Mouse (Mus musculus) forebrain, embryonic 14.5 days (tissue): Measurements from ENCODE around the gene Hnrnpa1. TPM values are rescaled to one million over a fixed set of nuclear protein-coding genes. Genes with fewer than 3 reads are reported as not detected.
"Not testable (repeated sequence)": the region's sequence is repeated elsewhere in the genome, so short reads cannot be mapped to it uniquely, and the experiment has no call there.

Experiments
- ATAC-seq: fragments of 200-750 bp; cut with Nextera tagmentation; 2 replicates; pipeline ENCODE4 v1.8.0; 2017; ENCODE audit warnings: mild to moderate bottlenecking, moderate library complexity
- DNase-seq: peaks from one replicate; pipeline ENCODE4 v3.0.0-alpha.2; 2015; ENCODE audit warnings: low spot score
- H3K27ac ChIP-seq: fragments of 300-500 bp; sonication (generic); 2 replicates; pipeline ENCODE4 v1.5.1; 2014; ENCODE audit warnings: low read depth, mild to moderate bottlenecking, control low read depth, low read length, moderate library complexity
- H3K27me3 ChIP-seq: fragments of 300-500 bp; sonication (generic); replicated peaks from 2 replicates; pipeline ENCODE4 v1.6.1; 2014; ENCODE audit warnings: low read length, control low read depth, mixed read lengths; ENCODE audit not compliant: control insufficient read depth, insufficient read depth
- H3K36me3 ChIP-seq: fragments of 300-500 bp; sonication (generic); 2 replicates; pipeline ENCODE4 v1.6.1; 2014; ENCODE audit warnings: low read length, control low read depth; ENCODE audit not compliant: control insufficient read depth, insufficient read depth
- H3K4me1 ChIP-seq: fragments of 300-500 bp; sonication (generic); 2 replicates; pipeline ENCODE4 v1.6.1; 2014; ENCODE audit warnings: antibody characterized with exemption, low read length, control low read depth; ENCODE audit not compliant: control insufficient read depth, insufficient read depth
- H3K4me2 ChIP-seq: fragments of 300-500 bp; sonication (generic); 2 replicates; pipeline ENCODE4 v1.6.1; 2014; ENCODE audit warnings: mild to moderate bottlenecking, control low read depth, low read length
- H3K4me3 ChIP-seq: fragments of 300-500 bp; sonication (generic); 2 replicates; pipeline ENCODE4 v1.5.1; 2014; ENCODE audit warnings: low read depth, low read length, control low read depth
- H3K9ac ChIP-seq: fragments of 300-500 bp; sonication (generic); 2 replicates; pipeline ENCODE4 v1.6.1; 2014; ENCODE audit warnings: mild to moderate bottlenecking, low read length, control low read depth, moderate library complexity
- H3K9me3 ChIP-seq: fragments of 300-500 bp; sonication (generic); replicated peaks from 2 replicates; pipeline ENCODE4 v1.6.1; 2016; ENCODE audit warnings: low read length, control low read depth, mixed read lengths; ENCODE audit not compliant: control insufficient read depth
- WGBS: fragments of 180-500 bp; shearing (Covaris S2); extraction: QIAGEN DNeasy Blood & Tissue Kit; methylation state at CpG from one replicate; pipeline ENCODE4 v1.1.7; 2014; 5-methylcytosine and 5-hydroxymethylcytosine counted together
- polyA plus RNA-seq: library from polyadenylated mRNA; unstranded; fragments of >200 nt; fragmentation: Nextera tagmentation; extraction: Ambion mirVana; gene quantifications from 2 replicates; pipeline ENCODE4 v1.2.1, GENCODE M21; 2014

The Hnrnpa1 gene
- polyA plus RNA-seq, 1 experiment from 2014 or later: 857 TPM

DNA sequence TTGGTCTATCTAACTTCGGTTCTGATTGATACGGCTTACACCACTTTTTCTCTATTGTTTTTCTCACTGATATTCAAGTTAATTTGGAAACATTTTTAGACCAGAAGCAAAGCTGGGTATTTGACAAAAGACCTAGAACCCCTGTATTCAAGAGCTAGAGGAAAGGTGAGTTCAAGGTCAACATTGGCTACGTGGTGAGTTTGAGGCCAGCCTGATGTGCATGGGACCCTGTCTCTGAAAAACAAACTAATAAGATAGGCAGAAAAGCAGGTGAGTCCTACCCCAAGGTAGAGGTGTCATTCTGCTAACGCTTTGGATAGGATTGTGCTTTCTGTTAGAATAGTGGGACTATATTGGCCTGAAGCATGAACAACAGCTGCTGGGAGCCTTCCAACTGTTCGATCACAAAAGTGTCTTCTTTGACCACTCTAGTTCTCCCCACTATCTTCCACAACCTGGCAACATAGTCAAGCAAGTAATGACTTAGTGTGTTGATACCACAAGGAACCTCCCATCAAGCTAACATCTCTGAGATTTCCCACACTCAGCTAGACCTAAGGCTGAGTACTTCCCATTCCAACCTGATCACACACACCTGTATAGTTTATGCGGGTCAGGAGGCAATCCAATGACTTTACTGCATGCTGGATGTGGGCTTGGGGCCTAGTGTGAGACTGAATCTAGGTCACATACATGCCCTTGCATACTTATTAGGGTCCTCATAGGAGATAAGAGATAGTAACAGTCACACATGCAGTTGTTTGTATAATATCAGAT, 16.2 kb downstream of the Hnrnpa1 start:
- H3K4me3 ChIP-seq: no peak overlapping the region
- peaks cover 4% of the 10 kb centered on the region for H3K4me1 ChIP-seq
- ATAC-seq: no peak
- H3K36me3 ChIP-seq: no peaks in the 10 kb centered on the region
- WGBS: 85% methylated on average over 6 of the region's 6 CpGs
- no peak overlapping the region for H3K4me2 ChIP-seq
- no peak overlapping the region for H3K27ac ChIP-seq
- no peak overlapping the region for H3K9ac ChIP-seq
- no peak for DNase-seq
- H3K9me3 ChIP-seq: no peaks in the 10 kb centered on the region
- no peaks in the 10 kb centered on the region for H3K27me3 ChIP-seq

DNA sequence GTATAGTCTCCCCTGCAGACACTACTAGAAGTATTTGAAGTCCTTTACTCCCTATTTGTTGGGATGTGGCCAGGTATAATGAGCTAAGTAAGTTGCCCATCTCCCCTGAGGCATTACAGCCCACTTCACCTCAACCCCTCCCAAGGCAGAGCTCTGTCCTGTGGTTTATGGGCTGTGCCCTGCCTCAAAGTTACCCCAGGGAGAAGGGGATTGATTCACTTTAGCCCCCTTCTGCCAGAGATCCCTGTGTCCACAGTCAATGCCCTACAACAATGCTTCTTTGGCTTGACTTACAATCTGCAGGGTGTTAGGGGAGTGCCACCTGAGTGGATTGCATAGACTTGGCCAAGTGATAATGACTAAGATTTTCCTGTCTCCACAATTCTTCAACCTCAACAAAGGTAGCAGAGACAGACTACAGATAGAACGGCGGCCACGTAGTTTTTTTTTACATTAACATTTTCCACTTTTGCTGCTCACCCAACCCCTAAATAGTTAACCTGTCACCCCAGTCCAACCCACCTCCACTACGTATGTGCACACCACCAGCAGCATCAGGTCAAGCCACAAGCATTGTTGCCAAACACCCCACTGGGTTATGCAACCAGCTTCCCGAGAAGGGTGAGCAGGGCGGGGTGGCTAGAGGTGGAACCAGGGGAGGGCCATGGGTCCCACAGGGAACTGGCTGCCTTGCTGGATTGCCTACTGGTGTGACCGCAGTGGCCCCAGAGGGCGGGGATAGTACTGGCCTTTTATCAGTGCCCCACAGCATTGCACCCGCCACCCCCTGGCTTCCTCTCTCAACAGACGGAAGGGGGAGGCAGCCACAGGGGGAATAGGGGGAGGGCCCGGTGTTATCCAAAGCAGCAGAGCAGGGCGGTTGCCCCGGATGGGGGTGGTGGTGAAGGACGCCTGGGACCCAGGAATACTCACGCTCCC, 17.8 kb downstream of the Hnrnpa1 start, which contains the start of gene Nfe2:
Gene Nfe2, minus strand, starts transcription at position 614 of the 939 bp plus-strand sequence.
- no peak for DNase-seq
- no peaks in the 10 kb centered on the region for H3K36me3 ChIP-seq
- peaks cover 4% of the 10 kb centered on the region for H3K4me1 ChIP-seq
- 16% methylated on average over 15 of the region's 15 CpGs for WGBS
- no peak within 1 kb of the TSS for H3K4me2 ChIP-seq
- ATAC-seq: no peak
- H3K27me3 ChIP-seq: no peaks in the 10 kb centered on the region
- no peaks in the 10 kb centered on the region for H3K9me3 ChIP-seq
- H3K4me3 ChIP-seq: no peak within 1 kb of the TSS
- no peak within 1 kb of the TSS for H3K9ac ChIP-seq
- no peak within 1 kb of the TSS for H3K27ac ChIP-seq

DNA sequence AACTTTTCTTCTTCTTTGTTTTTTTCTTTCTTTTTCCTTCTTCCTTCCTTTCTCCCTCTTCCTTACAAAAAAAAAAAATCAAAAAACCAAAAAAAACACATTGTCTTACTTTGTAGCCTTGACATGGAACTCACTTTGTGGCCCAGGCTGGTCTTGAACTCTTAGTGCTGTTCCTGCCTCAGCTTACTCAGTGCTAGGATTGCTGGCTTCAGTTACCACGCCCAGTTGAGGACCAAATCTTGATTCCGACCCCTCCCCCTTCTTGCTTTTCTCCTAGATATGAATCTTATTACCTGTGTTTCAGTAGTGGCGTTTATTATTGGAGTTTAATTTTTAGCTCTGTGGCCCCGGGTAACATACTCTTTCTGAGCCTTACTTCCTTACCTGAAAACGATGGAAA, 18.9 kb downstream of the Hnrnpa1 start:
- WGBS: 83% methylated on average over 5 of the region's 5 CpGs
- H3K4me3 ChIP-seq: no peak overlapping the region
- no peak for ATAC-seq

DNA sequence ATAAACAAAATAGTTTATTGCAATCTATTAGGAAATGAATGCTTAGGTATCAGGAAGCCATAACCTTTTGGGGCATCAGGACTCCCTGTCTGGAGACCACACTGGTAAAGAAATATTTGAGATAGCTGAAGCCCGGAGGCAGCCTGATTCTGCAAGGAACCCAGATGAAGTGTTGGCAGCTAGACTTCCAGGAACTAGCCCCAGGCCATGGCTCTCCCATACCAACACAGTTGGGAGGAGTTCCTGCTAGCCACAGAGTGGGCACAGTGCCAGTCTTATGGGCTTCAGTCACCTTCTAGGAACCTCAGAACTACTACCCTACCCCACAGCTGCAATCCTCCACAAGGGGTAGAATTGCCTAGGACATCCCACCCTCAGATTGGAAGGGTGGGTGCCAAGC, 19.8 kb downstream of the Hnrnpa1 start:
- no peak overlapping the region for H3K4me2 ChIP-seq
- no peak overlapping the region for H3K27ac ChIP-seq
- 66% methylated on average over 1 of the region's 1 CpGs for WGBS
- no peaks in the 10 kb centered on the region for H3K9me3 ChIP-seq
- no peaks in the 10 kb centered on the region for H3K27me3 ChIP-seq
- H3K4me1 ChIP-seq: peaks cover 1% of the 10 kb centered on the region
- DNase-seq: no peak
- no peaks in the 10 kb centered on the region for H3K36me3 ChIP-seq
- no peak overlapping the region for H3K4me3 ChIP-seq
- no peak overlapping the region for H3K9ac ChIP-seq
- no peak for ATAC-seq

More for the DNA sequence above, 18.9 kb downstream of the Hnrnpa1 start:
- Histone ChIP-seq H3K9ac (no peak overlapping the region), H3K4me1 (peaks cover 4% of the 10 kb centered on the region), H3K27ac (no peak overlapping the region), H3K36me3 (no peaks in the 10 kb centered on the region), H3K9me3 (no peaks in the 10 kb centered on the region), H3K4me2 (no peak overlapping the region), H3K27me3 (no peaks in the 10 kb centered on the region)
- no peak for DNase-seq

DNA sequence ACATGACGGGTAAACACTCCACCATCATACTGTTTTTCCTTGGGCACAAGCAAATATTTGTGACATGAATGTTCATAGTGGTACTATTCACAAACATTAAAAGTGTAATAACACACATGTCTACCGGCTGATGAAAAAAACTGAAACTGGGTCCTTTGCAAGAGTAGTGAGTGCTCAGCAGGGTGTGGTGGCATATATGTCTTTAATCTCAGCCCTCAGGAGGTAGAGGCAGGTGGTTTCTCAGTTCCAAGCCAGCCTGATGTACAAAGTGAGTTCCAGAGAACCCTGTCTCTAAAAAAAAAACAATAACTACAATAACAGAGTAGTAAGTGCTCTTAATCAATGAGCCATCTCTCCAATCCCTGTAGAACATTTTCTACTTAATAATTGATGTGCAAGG, 24.6 kb downstream of the Hnrnpa1 start:
- Histone ChIP-seq H3K9ac (no peak overlapping the region), H3K27ac (no peak overlapping the region), H3K4me2 (no peak overlapping the region), H3K36me3 (no peaks in the 10 kb centered on the region), H3K27me3 (no peaks in the 10 kb centered on the region), H3K4me3 (no peak overlapping the region), H3K9me3 (no peaks in the 10 kb centered on the region), H3K4me1 (no peaks in the 10 kb centered on the region)
- WGBS: 90% methylated on average over 2 of the region's 2 CpGs
- ATAC-seq: no peak
- no peak for DNase-seq

DNA sequence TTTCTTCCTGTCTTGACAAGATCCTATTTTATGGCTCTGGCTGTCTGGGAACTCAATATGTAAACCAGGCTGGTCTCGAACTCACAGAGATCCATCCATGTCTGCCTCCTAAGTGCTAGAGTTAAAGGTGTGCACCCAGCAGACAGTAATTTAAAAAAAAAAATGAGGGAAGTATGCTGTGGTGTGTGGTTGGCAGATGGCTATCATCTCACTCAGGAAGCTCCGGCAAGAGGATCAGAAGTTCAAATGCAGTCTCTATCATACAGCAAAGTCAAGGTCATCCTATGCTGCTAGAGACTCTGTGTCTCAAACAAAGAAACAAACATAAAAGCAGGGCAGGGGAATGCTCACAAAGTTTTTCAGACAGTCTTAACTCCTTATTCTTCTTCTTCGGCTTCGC, 28.7 kb downstream of the Hnrnpa1 start:
- no peak for DNase-seq
- H3K4me2 ChIP-seq: no peak overlapping the region
- H3K36me3 ChIP-seq: no peaks in the 10 kb centered on the region
- WGBS: 85% methylated on average over 4 of the region's 4 CpGs
- no peak overlapping the region for H3K4me3 ChIP-seq
- H3K9ac ChIP-seq: no peak overlapping the region
- no peak for ATAC-seq
- no peak overlapping the region for H3K27ac ChIP-seq
- H3K27me3 ChIP-seq: no peaks in the 10 kb centered on the region
- H3K9me3 ChIP-seq: no peaks in the 10 kb centered on the region
- H3K4me1 ChIP-seq: peaks cover 6% of the 10 kb centered on the region

DNA sequence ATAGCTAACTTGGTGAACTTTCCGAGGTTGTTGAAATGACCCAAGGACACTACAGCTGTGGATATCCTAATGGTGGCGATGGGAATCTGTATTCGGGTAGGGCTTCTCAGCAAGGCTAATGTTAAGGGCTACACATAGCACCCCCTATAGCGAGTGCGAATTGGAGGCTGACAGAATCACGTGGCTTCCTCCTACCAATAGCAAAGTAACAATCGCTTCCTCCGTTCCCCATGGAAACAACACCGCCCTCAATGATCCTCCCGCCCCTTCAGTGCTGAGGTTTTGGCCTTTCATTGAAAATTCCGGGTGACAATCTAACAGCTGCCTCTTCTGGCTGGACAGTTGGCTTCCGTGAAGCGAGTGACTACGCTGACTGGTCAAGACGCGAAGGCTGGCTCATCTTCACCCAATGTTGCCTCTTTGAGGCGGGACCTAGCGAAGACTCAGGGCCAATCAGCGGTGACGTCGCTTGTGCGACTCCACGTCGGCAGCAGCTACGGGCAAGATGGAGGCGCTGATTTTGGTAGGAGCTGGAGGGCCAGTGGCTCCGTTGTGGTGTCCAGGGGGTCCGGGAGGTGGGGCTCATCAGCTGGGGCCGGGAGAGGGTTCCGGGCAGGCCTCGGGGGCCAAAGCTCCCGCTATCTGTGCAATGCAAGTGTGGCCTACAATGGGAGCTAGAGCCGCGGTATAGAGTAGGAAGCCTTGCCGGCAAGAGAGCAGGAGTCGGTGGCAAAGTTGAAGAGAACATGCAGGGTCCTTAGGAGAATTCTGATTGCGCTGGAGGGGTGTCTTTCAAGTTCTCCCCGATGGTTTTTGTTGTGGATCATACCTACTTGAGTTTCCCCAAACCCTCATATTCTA, 32.4 kb downstream of the Hnrnpa1 start, which contains the start of gene Copz1:
Gene Copz1, plus strand, starts transcription at position 296 of the 861 bp plus-strand sequence.
- DNase-seq (peak; percentile 100), ATAC-seq (peak; percentile 100)
- Histone ChIP-seq H3K4me2 (peak within 1 kb of the TSS; percentile 67), H3K27ac (no peak within 1 kb of the TSS), H3K27me3 (no peaks in the 10 kb centered on the region), H3K9ac (peak within 1 kb of the TSS; percentile 76), H3K4me3 (peak within 1 kb of the TSS; percentile 70), H3K4me1 (peaks cover 8% of the 10 kb centered on the region), H3K36me3 (no peaks in the 10 kb centered on the region), H3K9me3 (no peaks in the 10 kb centered on the region)
- under 1% methylated on average over 38 of the region's 38 CpGs for WGBS

DNA sequence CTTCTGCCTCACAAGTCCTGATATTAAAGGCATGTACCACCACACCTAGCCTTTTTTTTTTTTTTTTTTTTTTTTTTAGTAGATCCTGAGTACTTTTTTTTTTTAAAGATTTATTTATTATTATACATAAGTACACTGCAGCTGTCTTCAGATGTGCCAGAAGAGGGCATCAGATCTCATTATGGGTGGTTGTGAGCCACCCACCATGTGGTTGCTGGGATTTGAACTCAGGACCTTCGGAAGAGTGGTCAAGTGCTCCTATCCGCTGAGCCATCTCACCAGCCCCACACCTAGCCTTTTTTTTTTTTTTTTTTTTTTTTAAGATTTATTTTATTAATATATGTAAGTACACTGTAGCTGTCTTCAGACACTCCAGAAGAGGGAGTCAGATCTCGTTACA, 35.7 kb downstream of the Hnrnpa1 start:
- not testable (repeated sequence) for H3K4me1 ChIP-seq, ATAC-seq, DNase-seq, H3K9ac ChIP-seq, H3K4me2 ChIP-seq, H3K9me3 ChIP-seq, H3K36me3 ChIP-seq, H3K27me3 ChIP-seq, H3K4me3 ChIP-seq, H3K27ac ChIP-seq
- 97% methylated on average over 2 of the region's 3 CpGs for WGBS
